Mouse (Mus musculus) testis, adult 10 weeks (tissue): ENCODE measurements around the gene Zfp408. TPM values are rescaled to one million over a fixed set of nuclear protein-coding genes. Genes with fewer than 3 reads are reported as not detected.

Experiments
- polyA plus RNA-seq: library from polyadenylated mRNA; stranded (reverse); fragments of 350-450 nt; fragmentation: Illumina TruSeq; extraction: RNeasy Lipid Tissue Mini Kit (QIAGEN cat#74804); gene quantifications from one replicate; pipeline ENCODE4 v1.2.3, GENCODE M21; 2014; ENCODE audit warnings: low read depth, low replicate concordance

The Zfp408 gene
- polyA plus RNA-seq, result 2.0 TPM

DNA sequence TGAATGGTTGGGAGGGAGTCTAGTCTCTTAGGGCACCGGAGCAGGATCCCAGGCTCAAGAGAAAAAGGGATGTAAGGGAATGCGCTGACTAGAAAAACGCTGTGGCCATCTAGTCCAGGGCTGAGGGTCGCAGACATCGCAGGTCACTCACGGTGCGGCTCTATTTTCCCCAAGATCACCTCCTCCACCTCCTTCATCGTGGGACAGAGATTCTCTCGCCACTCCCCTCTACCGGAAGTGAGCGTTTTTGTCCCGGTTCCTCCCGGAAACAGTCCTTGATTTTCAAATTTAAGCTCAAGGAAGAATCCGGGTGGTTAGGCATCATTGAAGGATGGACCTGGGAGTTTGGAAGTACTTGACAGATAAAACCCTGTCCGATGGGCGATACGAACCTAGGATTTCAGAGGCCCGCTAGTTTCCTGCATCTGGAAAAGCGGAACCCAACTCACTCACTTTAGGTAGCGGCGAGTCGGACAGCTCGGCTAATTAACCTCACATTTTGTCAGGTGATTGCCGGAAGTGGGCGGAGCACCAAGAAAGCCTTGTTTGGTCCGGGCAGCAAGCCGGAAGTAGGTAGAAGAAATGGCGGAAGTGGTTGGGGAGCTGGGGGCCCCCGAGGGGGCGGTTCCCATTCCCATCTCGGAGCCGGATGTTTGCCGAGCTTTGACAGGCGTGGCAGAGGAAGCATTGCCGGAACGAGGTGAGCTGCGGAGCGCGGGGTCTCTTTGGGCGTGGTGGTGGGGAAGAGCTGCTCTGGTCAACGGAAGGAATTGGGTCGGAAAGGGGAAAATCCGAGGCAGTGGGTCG is at the start of gene Zfp408, which contains the start of gene Arhgap1:
TSS of gene Zfp408 (minus strand) at position 239 of the 807 bp plus-strand sequence.
TSS of gene Arhgap1 (plus strand) at position 308 of the 807 bp plus-strand sequence.

DNA sequence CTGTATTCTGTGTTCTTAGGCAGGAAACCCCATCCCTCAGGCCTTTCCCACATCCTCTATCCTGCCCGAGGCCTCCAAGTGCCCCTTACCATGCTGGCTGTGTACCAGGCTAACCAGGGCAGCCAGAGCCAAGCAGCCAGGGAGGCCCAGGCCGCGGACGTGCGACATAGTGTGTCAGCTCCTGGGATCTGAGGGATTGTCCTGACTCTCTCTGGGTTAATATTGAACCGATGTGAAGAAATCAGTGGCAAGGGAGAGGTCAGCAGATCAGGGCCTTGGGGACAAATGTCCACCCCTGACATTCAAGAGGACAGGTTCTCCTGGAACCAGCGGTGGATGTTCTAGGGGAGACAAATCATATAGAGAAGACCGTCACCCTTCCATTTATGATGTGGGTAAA is 13.4 kb downstream of the Zfp408 start, which contains the start of gene F2:
TSS of gene F2 (minus strand) at position 186 of the 400 bp plus-strand sequence.

Other genes starting within 250 kb of the Zfp408 start
- 42.6 TPM for gene 1110051M20Rik, start 205.1 kb downstream of the Zfp408 start, polyA plus RNA-seq
- gene Lrp4, start 192.3 kb downstream of the Zfp408 start, polyA plus RNA-seq, result 0.17 TPM
- 143 TPM for gene Ckap5, start 123.0 kb downstream of the Zfp408 start, polyA plus RNA-seq
- gene F2, start 13.4 kb downstream of the Zfp408 start, polyA plus RNA-seq, result not detected
- 8.2 TPM for gene Arhgap1, start 69 bp upstream of the Zfp408 start, polyA plus RNA-seq
- gene Atg13, start 60.8 kb upstream of the Zfp408 start, polyA plus RNA-seq, result 19.2 TPM
- gene Harbi1, start 61.1 kb upstream of the Zfp408 start, polyA plus RNA-seq, result 11.1 TPM
- gene Ambra1, start 80.3 kb upstream of the Zfp408 start, polyA plus RNA-seq, result 7.0 TPM